9 mouse cellular contexts compared by ENCODE assay signal in genomic region chr3:130181591-130181980, GRCm38 (mm10). TPM values are rescaled to one million over a fixed set of nuclear protein-coding genes. Genes with fewer than 3 reads are reported as not detected.
DNase-seq lines count a peak whose midpoint lies in the region; ATAC-seq and TF ChIP-seq lines count a peak whose summit lies in the region.
"Had no signal": no experiment of that assay in that cellular context is flagged by ENCODE, and none has a peak within 500 bp of the region (broad histone marks: within the 10 kb centered on the region; RNA-seq: fewer than 3 reads in every experiment).

No protein-coding gene starts in this region.

- H3K9ac ChIP-seq in kidney, embryonic 16.5 days (replicated peaks; ENCODE audit: low read length), result peak overlapping the region; percentile 64
- H3K9ac ChIP-seq in embryonic facial prominence, embryonic 14.5 days (ENCODE audit: low read depth, low read length), result peak overlapping the region; percentile 63
- peak overlapping the region; percentile 51 for H3K9ac ChIP-seq in intestine, embryonic 14.5 days (ENCODE audit: low read length)
- peak overlapping the region; percentile 61 for H3K9ac ChIP-seq in midbrain, postnatal 0 days (replicated peaks; ENCODE audit: low read length, poor library complexity, severe bottlenecking)

- WGBS in kidney, embryonic 16.5 days, result 15% methylated on average over 8 of the region's 8 CpGs
- 27% methylated on average over 8 of the region's 8 CpGs for WGBS in kidney, adult 2 months
- whole genome bisulfite sequencing in embryonic facial prominence, embryonic 14.5 days, result 11% methylated on average over 8 of the region's 8 CpGs
- 15% methylated on average over 8 of the region's 8 CpGs for WGBS in intestine, embryonic 14.5 days
- WGBS in midbrain, postnatal 0 days, result 12% methylated on average over 8 of the region's 8 CpGs

- peaks cover 5% of the 10 kb centered on the region for H3K27me3 ChIP-seq in kidney, embryonic 16.5 days (ENCODE audit: insufficient read depth, low read length)
- H3K27me3 ChIP-seq in kidney, adult 2 months (replicated peaks; ENCODE audit: control insufficient read depth, insufficient read depth, low read length), result no peaks in the 10 kb centered on the region
- H3K27me3 ChIP-seq in embryonic facial prominence, embryonic 14.5 days (replicated peaks; ENCODE audit: control insufficient read depth, insufficient read depth, low read length), result no peaks in the 10 kb centered on the region; the same call in 1 of the 2 replicates
- H3K27me3 ChIP-seq in intestine, embryonic 14.5 days (replicated peaks; ENCODE audit: control insufficient read depth, insufficient read depth, low read length), result peaks cover 6% of the 10 kb centered on the region; the same call in 1 of the 2 replicates
- no peaks in the 10 kb centered on the region for H3K27me3 ChIP-seq in midbrain, postnatal 0 days (ENCODE audit: insufficient read depth, low read length)

- no peak overlapping the region for H3K27ac ChIP-seq in kidney, embryonic 16.5 days (ENCODE audit: low read length)
- H3K27ac ChIP-seq in kidney, adult 2 months (ENCODE audit: insufficient read depth, low read depth, low read length), result no peak overlapping the region
- H3K27ac ChIP-seq in embryonic facial prominence, embryonic 14.5 days (replicated peaks; ENCODE audit: low read depth, low read length), result no peak overlapping the region
- no peak overlapping the region for H3K27ac ChIP-seq in intestine, embryonic 14.5 days (ENCODE audit: low read depth)
- H3K27ac ChIP-seq in midbrain, postnatal 0 days (ENCODE audit: low read depth, low read length), result no peak overlapping the region

- no peak for TF ChIP-seq CTCF in kidney, adult 2 months (conservative IDR thresholded peaks at IDR 0.05; ENCODE audit: insufficient read depth, insufficient read length, low read depth, low read length)
- TF ChIP-seq CTCF in midbrain, postnatal 0 days (IDR thresholded peaks at IDR 0.05), result no peak

- H3K4me3 ChIP-seq in kidney, embryonic 16.5 days (ENCODE audit: low read length), result peak overlapping the region; percentile 54
- H3K4me3 ChIP-seq in kidney, adult 2 months (ENCODE audit: insufficient read depth, low read depth, low read length), result no peak overlapping the region
- peak overlapping the region; percentile 63 for H3K4me3 ChIP-seq in embryonic facial prominence, embryonic 14.5 days (ENCODE audit: low read depth, low read length)
- H3K4me3 ChIP-seq in intestine, embryonic 14.5 days (ENCODE audit: low read depth, low read length), result peak overlapping the region; percentile 69
- H3K4me3 ChIP-seq in midbrain, postnatal 0 days (ENCODE audit: low read depth, low read length), result peak overlapping the region; percentile 62

- peaks cover 8% of the 10 kb centered on the region; the same call in 1 of the 2 replicates for H3K4me1 ChIP-seq in kidney, embryonic 16.5 days (ENCODE audit: insufficient read depth, low read length)
- H3K4me1 ChIP-seq in kidney, adult 2 months (ENCODE audit: control insufficient read depth, insufficient read depth, low read length), result 0 out of 2 replicates have a peak, but pooled peaks cover 9% of the 10 kb centered on the region
- peaks cover 7% of the 10 kb centered on the region for H3K4me1 ChIP-seq in embryonic facial prominence, embryonic 14.5 days (ENCODE audit: control insufficient read depth, insufficient read depth, low read length)
- peaks cover 5% of the 10 kb centered on the region; the same call in 1 of the 2 replicates for H3K4me1 ChIP-seq in intestine, embryonic 14.5 days (replicated peaks; ENCODE audit: control insufficient read depth, insufficient read depth, low read length)
- H3K4me1 ChIP-seq in midbrain, postnatal 0 days (ENCODE audit: insufficient read depth, low read length), result no peaks in the 10 kb centered on the region; the same call in 1 of the 2 replicates

- no peaks in the 10 kb centered on the region for H3K36me3 ChIP-seq in kidney, embryonic 16.5 days (ENCODE audit: insufficient read depth, low read length)
- H3K36me3 ChIP-seq in kidney, adult 2 months (ENCODE audit: control insufficient read depth, insufficient read depth, low read length), result no peaks in the 10 kb centered on the region
- H3K36me3 ChIP-seq in embryonic facial prominence, embryonic 14.5 days (ENCODE audit: control insufficient read depth, insufficient read depth, low read length), result no peaks in the 10 kb centered on the region
- H3K36me3 ChIP-seq in intestine, embryonic 14.5 days (ENCODE audit: control insufficient read depth, insufficient read depth, low read length), result no peaks in the 10 kb centered on the region
- no peaks in the 10 kb centered on the region for H3K36me3 ChIP-seq in midbrain, postnatal 0 days (ENCODE audit: insufficient read depth, low read length)
- H3K36me3 ChIP-seq: G1E had no signal

- TF ChIP-seq POLR2A in kidney, adult 2 months (IDR thresholded peaks at IDR 0.05; ENCODE audit: low read depth, low read length), result no peak

- peak overlapping the region; percentile 97 for H3K4me2 ChIP-seq in kidney, embryonic 16.5 days (replicated peaks; ENCODE audit: low read depth, low read length)
- peak overlapping the region; percentile 89 for H3K4me2 ChIP-seq in embryonic facial prominence, embryonic 14.5 days (ENCODE audit: low read depth, low read length)
- peak overlapping the region; percentile 100 for H3K4me2 ChIP-seq in intestine, embryonic 14.5 days (ENCODE audit: low read length)
- H3K4me2 ChIP-seq in midbrain, postnatal 0 days (ENCODE audit: low read depth, low read length, poor library complexity, severe bottlenecking), result peak overlapping the region; percentile 93

- ATAC-seq in kidney, embryonic 16.5 days (ENCODE audit: low FRiP score, low TSS enrichment), result no peak
- ATAC-seq in embryonic facial prominence, embryonic 14.5 days (ENCODE audit: low read depth), result no peak
- ATAC-seq in intestine, embryonic 14.5 days (replicated peaks; ENCODE audit: low FRiP score, low TSS enrichment, low read depth), result no peak
- ATAC-seq in midbrain, postnatal 0 days (ENCODE audit: low FRiP score), result no peak

- DNase-seq in kidney, adult 2 months, result no peak
- DNase-seq in embryonic facial prominence, embryonic 14.5 days (ENCODE audit: low spot score), result no peak
- no peak for DNase-seq in intestine, embryonic 14.5 days (ENCODE audit: low spot score)
- no peak for DNase-seq in midbrain, postnatal 0 days (ENCODE audit: low spot score)
- DNase-seq in frontal cortex, postnatal 36 days (ENCODE audit: low spot score in 2 of 2), result no peak
- no peak for DNase-seq in left cerebral cortex, adult 9 months (ENCODE audit: low spot score in 2 of 2)
- no peak for DNase-seq in layer of hippocampus, postnatal 36 days

- H3K9me3 ChIP-seq in kidney, embryonic 16.5 days (ENCODE audit: low read length), result no peaks in the 10 kb centered on the region
- H3K9me3 ChIP-seq in embryonic facial prominence, embryonic 14.5 days (ENCODE audit: control insufficient read depth, low read length), result no peaks in the 10 kb centered on the region
- H3K9me3 ChIP-seq in intestine, embryonic 14.5 days (ENCODE audit: control insufficient read depth, low read length), result no peaks in the 10 kb centered on the region
- H3K9me3 ChIP-seq in midbrain, postnatal 0 days (ENCODE audit: low read length), result no peaks in the 10 kb centered on the region

RNA-seq across cellular contexts. Expression of gene Col25a1, which starts 50.3 kb away (rescaled TPM):
- 4.2 and 4.9 TPM in 2 replicates for polyA plus RNA-seq in kidney, embryonic 16.5 days (2015; fragmentation: Nextera tagmentation; extraction: Ambion mirVana)
- polyA plus RNA-seq in kidney, adult 2 months (2012; rRNA removed), result 0.06 and 0.08 TPM in 2 replicates
- 14.3 and 16.2 TPM in 2 replicates for polyA plus RNA-seq in embryonic facial prominence, embryonic 14.5 days (2014; fragmentation: Nextera tagmentation; extraction: Ambion mirVana)
- 4.7 and 5.4 TPM in 2 replicates for polyA plus RNA-seq in intestine, embryonic 14.5 days (2014; fragmentation: Nextera tagmentation; extraction: Ambion mirVana)
- total RNA-seq in midbrain, postnatal 0 days (2014; rRNA removed), result 28.0 and 40.4 TPM in 2 replicates
- 8.6 and 10.6 TPM in 2 replicates for polyA plus RNA-seq in midbrain, postnatal 0 days (2015; fragmentation: Nextera tagmentation; extraction: Ambion mirVana)
- total RNA-seq in layer of hippocampus, postnatal 36 days (2021), result 10 to 100 TPM; 77.6 to 79.5 TPM
- polyA plus RNA-seq: G1E had no signal
